Mouse (Mus musculus) spleen, embryonic (tissue): ENCODE data around the gene Mafb.

Experiments
- CTCF ChIA-PET: fragments of 350-600 bp; sonication (Branson Sonifier 250); formaldehyde crosslinking; loops from one replicate; lab custom pipeline; 2022; lab: Charles Lee

The Mafb gene

DNA sequence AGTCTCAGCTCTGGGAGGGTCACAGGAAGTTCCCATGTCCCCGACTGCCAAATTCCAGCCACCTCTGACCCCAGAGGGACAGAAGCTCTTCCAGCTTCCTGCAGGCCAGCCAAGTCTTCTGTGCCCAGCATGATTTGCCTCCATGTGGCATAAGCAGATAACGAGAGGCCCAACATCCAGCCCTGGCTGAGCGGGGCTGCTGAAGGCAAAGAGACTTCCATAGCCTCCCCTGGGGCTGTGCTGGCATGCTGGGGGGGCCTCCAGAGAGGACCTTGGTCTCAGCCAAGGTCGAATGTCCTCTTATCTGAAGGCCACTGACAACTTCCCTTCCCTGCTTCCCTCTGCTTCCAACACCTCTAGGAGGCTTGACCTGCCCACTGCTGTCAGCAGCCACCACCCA is 39.7 kb downstream of the Mafb start:
- CTCF ChIA-PET, result no interaction called here

DNA sequence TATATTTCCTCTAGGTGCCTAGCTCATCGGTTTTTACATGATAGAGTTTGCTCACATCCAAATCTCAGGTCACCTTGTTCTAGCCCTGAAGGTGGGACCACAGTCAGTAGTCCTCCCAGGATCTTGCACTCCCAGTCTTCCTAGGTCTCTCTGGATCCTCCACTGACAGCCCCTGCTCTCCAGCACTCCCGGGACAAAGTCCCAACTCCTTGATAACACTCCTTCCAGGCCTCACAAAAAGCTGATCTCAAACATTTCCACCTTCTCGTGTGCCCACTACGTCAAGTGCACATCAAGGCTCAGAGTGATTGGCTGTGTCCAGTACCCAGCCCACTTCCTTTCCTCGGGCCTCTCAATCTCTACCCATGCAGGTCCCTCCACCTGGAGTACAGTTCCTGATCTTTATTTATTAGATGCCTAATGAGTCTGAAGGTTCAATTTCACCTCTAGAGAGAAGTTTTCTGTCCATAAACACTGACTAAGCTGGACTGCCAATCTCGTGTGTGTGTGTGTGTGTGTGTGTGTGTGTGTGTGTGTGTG is 41.7 kb downstream of the Mafb start:
- CTCF ChIA-PET, result no interaction called here

DNA sequence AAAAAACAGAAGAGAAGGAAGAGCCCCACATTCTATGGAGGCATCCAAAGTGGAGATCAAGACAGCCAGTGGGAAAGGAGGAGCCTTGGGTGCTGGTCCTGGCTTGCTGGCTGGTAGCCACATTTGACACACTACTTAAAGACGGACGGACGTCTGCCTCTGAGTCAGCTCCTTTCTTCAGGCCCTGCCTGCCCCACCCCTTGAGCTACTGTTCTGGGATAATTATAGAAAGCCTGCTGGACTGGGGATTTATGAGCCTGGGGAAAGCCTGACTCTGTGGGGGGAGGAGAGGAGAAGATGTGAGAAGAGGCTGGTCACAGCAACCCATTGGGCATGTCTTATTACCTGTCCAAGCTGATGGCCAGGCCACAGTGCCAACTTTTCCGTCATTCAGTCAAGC is 45.0 kb downstream of the Mafb start:
- CTCF ChIA-PET, result no interaction called here

DNA sequence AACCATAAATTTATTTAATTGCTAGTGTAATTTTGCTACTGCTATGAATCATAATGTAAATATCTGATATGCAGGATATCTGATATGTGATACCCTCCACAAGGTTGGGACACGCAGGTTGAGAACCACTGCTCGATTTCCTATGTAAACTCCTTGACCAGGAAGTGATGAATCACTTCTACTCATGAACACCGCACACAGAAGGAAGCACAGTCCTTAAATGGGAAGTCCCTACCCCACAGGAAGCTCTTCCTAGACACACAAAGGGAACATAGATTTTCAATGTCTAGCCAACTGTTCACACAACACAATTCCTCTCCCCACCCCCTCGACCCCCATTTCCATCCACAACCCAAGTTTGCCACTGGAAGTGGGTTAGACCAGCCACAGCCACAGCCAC is 48.6 kb downstream of the Mafb start:
- CTCF ChIA-PET, result no interaction called here
